Comparison of ENCODE assay signal across 8 mouse cellular contexts in genomic region chr15:83432231-83433031, GRCm38 (mm10). TPM values are rescaled to one million over a fixed set of nuclear protein-coding genes. Genes with fewer than 3 reads are reported as not detected.
DNase-seq lines count a peak whose midpoint lies in the region; ATAC-seq and TF ChIP-seq lines count a peak whose summit lies in the region.

No protein-coding gene starts in this region.

- ATAC-seq in heart, embryonic 11.5 days (replicated peaks; ENCODE audit: insufficient number of reproducible peaks, low FRiP score, low TSS enrichment) = peak; percentile 71; the same call in 1 of the 2 replicates
- no peak for ATAC-seq in forebrain, embryonic 13.5 days
- no peak for ATAC-seq in midbrain, embryonic 16.5 days

- H3K9ac ChIP-seq in MEL (ENCODE audit: control insufficient read depth, low read depth, low read length, poor library complexity, severe bottlenecking) = peak overlapping the region; percentile 74
- H3K9ac ChIP-seq in heart, embryonic 11.5 days (ENCODE audit: low read depth, low read length) = peak overlapping the region; percentile 6; the same call in 1 of the 2 replicates
- no peak overlapping the region for H3K9ac ChIP-seq in forebrain, embryonic 13.5 days
- H3K9ac ChIP-seq in midbrain, embryonic 16.5 days (ENCODE audit: low read depth, low read length) = no peak overlapping the region

- TF ChIP-seq CTCF in MEL (IDR thresholded peaks at IDR 0.05 in 2 of 3, conservative IDR thresholded peaks at IDR 0.05 in 1 of 3; ENCODE audit: control insufficient read depth in 1 of 3, insufficient read depth in 1 of 3, low read depth in 2 of 3, low read length in 3 of 3, poor library complexity in 1 of 3, severe bottlenecking in 1 of 3) = no peak
- no peak for TF ChIP-seq CTCF in bone marrow macrophage, adult 2 months (IDR thresholded peaks at IDR 0.05; ENCODE audit: low read depth, low read length)

- TF ChIP-seq POLR2A in MEL (IDR thresholded peaks at IDR 0.05; ENCODE audit: control insufficient read depth in 1 of 2, insufficient read depth in 1 of 2, low read depth in 1 of 2, low read length in 2 of 2, poor library complexity in 1 of 2) = peak; percentile 49 to 61; a peak in 2 of 4 replicates
- TF ChIP-seq POLR2A in bone marrow macrophage, adult 2 months (IDR thresholded peaks at IDR 0.05; ENCODE audit: borderline replicate concordance, low read depth, low read length) = no peak

- peaks cover 0 to 63% of the 10 kb centered on the region in 2 experiments for H3K36me3 ChIP-seq in MEL (ENCODE audit: control insufficient read depth in 1 of 2, insufficient read depth in 2 of 2, low read length in 2 of 2)
- no peaks in the 10 kb centered on the region for H3K36me3 ChIP-seq in heart, embryonic 11.5 days (ENCODE audit: control insufficient read depth, insufficient read depth, low read length)
- H3K36me3 ChIP-seq in megakaryocyte, embryonic 14.5 days (replicated peaks; ENCODE audit: low read length) = peaks cover 3% of the 10 kb centered on the region
- no peaks in the 10 kb centered on the region for H3K36me3 ChIP-seq in forebrain, embryonic 13.5 days (ENCODE audit: poor library complexity, severe bottlenecking)
- H3K36me3 ChIP-seq in midbrain, embryonic 16.5 days (ENCODE audit: control insufficient read depth, insufficient read depth, low read length) = no peaks in the 10 kb centered on the region

- DNase-seq in MEL (ENCODE audit: low read depth, low spot score) = peak; percentile 88
- peak; percentile 64 to 86 for DNase-seq in kidney, postnatal 25 days
- no peak for DNase-seq in left cerebral cortex, postnatal 10 days (ENCODE audit: extremely low spot score in 1 of 2, low spot score in 2 of 2)

- peaks cover 54% of the 10 kb centered on the region for H3K79me2 ChIP-seq in MEL (ENCODE audit: control insufficient read depth, insufficient read depth, low read length, poor library complexity)

- peaks cover 48 to 58% of the 10 kb centered on the region in 2 experiments for H3K4me1 ChIP-seq in MEL (ENCODE audit: control insufficient read depth in 1 of 2, insufficient read depth in 2 of 2, low read length in 2 of 2)
- peaks cover 84% of the 10 kb centered on the region for H3K4me1 ChIP-seq in bone marrow macrophage, adult 2 months (ENCODE audit: control insufficient read depth, insufficient read depth, low read length)
- peaks cover 60% of the 10 kb centered on the region for H3K4me1 ChIP-seq in heart, embryonic 11.5 days (ENCODE audit: control insufficient read depth, insufficient read depth, low read length)
- H3K4me1 ChIP-seq in megakaryocyte, embryonic 14.5 days = peaks cover 100% of the 10 kb centered on the region
- peaks cover 4% of the 10 kb centered on the region; the same call in 1 of the 2 replicates for H3K4me1 ChIP-seq in forebrain, embryonic 13.5 days
- H3K4me1 ChIP-seq in midbrain, embryonic 16.5 days (ENCODE audit: control insufficient read depth, insufficient read depth, low read length) = no peaks in the 10 kb centered on the region; the same call in 1 of the 2 replicates

- H3K27ac ChIP-seq in MEL (ENCODE audit: control insufficient read depth, low read depth, low read length) = peak overlapping the region; percentile 87
- H3K27ac ChIP-seq in bone marrow macrophage, adult 2 months (ENCODE audit: insufficient read depth, low read depth, low read length) = no peak overlapping the region
- peak overlapping the region; percentile 90 for H3K27ac ChIP-seq in heart, embryonic 11.5 days (ENCODE audit: low read depth, low read length)
- H3K27ac ChIP-seq in forebrain, embryonic 13.5 days = no peak overlapping the region
- no peak overlapping the region for H3K27ac ChIP-seq in midbrain, embryonic 16.5 days (ENCODE audit: low read length)

- no peak for TF ChIP-seq RAD21 in MEL (IDR thresholded peaks at IDR 0.05; ENCODE audit: low read depth, low read length)

- no peaks in the 10 kb centered on the region for H3K27me3 ChIP-seq in MEL (ENCODE audit: control insufficient read depth in 1 of 2, insufficient read depth in 2 of 2, low read length in 2 of 2)
- no peaks in the 10 kb centered on the region for H3K27me3 ChIP-seq in heart, embryonic 11.5 days (ENCODE audit: control insufficient read depth, insufficient read depth, low read length)
- H3K27me3 ChIP-seq in megakaryocyte, embryonic 14.5 days (replicated peaks) = no peaks in the 10 kb centered on the region
- no peaks in the 10 kb centered on the region for H3K27me3 ChIP-seq in forebrain, embryonic 13.5 days
- H3K27me3 ChIP-seq in midbrain, embryonic 16.5 days (ENCODE audit: control insufficient read depth, insufficient read depth, low read depth, low read length) = no peaks in the 10 kb centered on the region

- peak overlapping the region; percentile 67 to 96 for H3K4me3 ChIP-seq in MEL (ENCODE audit: control insufficient read depth in 1 of 2, insufficient read depth in 1 of 2, low read depth in 2 of 2, low read length in 2 of 2)
- peak overlapping the region; percentile 20 for H3K4me3 ChIP-seq in bone marrow macrophage, adult 2 months (ENCODE audit: insufficient read depth, low read length)
- peak overlapping the region; percentile 19; the same call in 1 of the 2 replicates for H3K4me3 ChIP-seq in heart, embryonic 11.5 days (ENCODE audit: low read depth, low read length)
- peak overlapping the region; percentile 91 for H3K4me3 ChIP-seq in megakaryocyte, embryonic 14.5 days (replicated peaks)
- H3K4me3 ChIP-seq in forebrain, embryonic 13.5 days = no peak overlapping the region
- H3K4me3 ChIP-seq in midbrain, embryonic 16.5 days (ENCODE audit: low read depth, low read length) = no peak overlapping the region

- TF ChIP-seq EP300 in MEL (IDR thresholded peaks at IDR 0.05; ENCODE audit: low read depth in 1 of 2, low read length in 2 of 2) = peak; percentile 69 to 84

- no peaks in the 10 kb centered on the region for H3K9me3 ChIP-seq in MEL (replicated peaks; ENCODE audit: insufficient read depth, low read length)
- no peaks in the 10 kb centered on the region for H3K9me3 ChIP-seq in heart, embryonic 11.5 days (replicated peaks; ENCODE audit: control insufficient read depth, low read length)
- no peaks in the 10 kb centered on the region for H3K9me3 ChIP-seq in megakaryocyte, embryonic 14.5 days
- no peaks in the 10 kb centered on the region for H3K9me3 ChIP-seq in forebrain, embryonic 13.5 days (replicated peaks)
- no peaks in the 10 kb centered on the region for H3K9me3 ChIP-seq in midbrain, embryonic 16.5 days (replicated peaks; ENCODE audit: control insufficient read depth, low read length, poor library complexity, severe bottlenecking)

- H3K4me2 ChIP-seq in heart, embryonic 11.5 days = peak overlapping the region; percentile 48
- H3K4me2 ChIP-seq in forebrain, embryonic 13.5 days = no peak overlapping the region
- no peak overlapping the region for H3K4me2 ChIP-seq in midbrain, embryonic 16.5 days (ENCODE audit: low read length)

- intact Hi-C loops in left cerebral cortex, postnatal 10 days (cut with DNase I) = no loop called here

- WGBS in heart, embryonic 11.5 days (ENCODE audit: insufficient replicate concordance) = 36% methylated on average over 15 of the region's 15 CpGs
- WGBS in forebrain, embryonic 13.5 days = 76% methylated on average over 15 of the region's 15 CpGs
- 71% methylated on average over 15 of the region's 15 CpGs for WGBS in midbrain, embryonic 16.5 days

TF ChIP-seq in MEL, 35 proteins besides CTCF, POLR2A, EP300 and RAD21 (continues in another document):
- TF ChIP-seq HCFC1 (IDR thresholded peaks at IDR 0.05; ENCODE audit: low read depth, low read length) = peak; percentile 51; the same call in 1 of the 2 replicates
- TF ChIP-seq ETS1 (IDR thresholded peaks at IDR 0.05; ENCODE audit: low read depth, low read length) = peak; percentile 99
- 0 out of 2 replicates have a peak, but pooled peaks have one; percentile 6 for TF ChIP-seq ZNF384 (IDR thresholded peaks at IDR 0.05; ENCODE audit: low read depth, low read length)
- peak; percentile 83; the same call in 1 of the 2 replicates for TF ChIP-seq BHLHE40 (IDR thresholded peaks at IDR 0.05; ENCODE audit: borderline replicate concordance, low read depth, low read length)
- 0 out of 2 replicates have a peak, but pooled peaks have one; percentile 19 for TF ChIP-seq ELF1 (IDR thresholded peaks at IDR 0.05; ENCODE audit: low read depth, low read length)
- TF ChIP-seq POLR2AphosphoS2 (IDR thresholded peaks at IDR 0.05; ENCODE audit: low read length) = peak; percentile 79; the same call in 1 of the 2 replicates
- peak; percentile 91 for TF ChIP-seq GATA1 (IDR thresholded peaks at IDR 0.05; ENCODE audit: low read depth, low read length)
- TF ChIP-seq GABPA (IDR thresholded peaks at IDR 0.05; ENCODE audit: low read depth, low read length) = no peak
- peak; percentile 31; the same call in 1 of the 2 replicates for TF ChIP-seq KAT2A (conservative IDR thresholded peaks at IDR 0.05; ENCODE audit: low read depth, low read length)
- TF ChIP-seq TBP (IDR thresholded peaks at IDR 0.05; ENCODE audit: low read depth, low read length) = peak; percentile 58; the same call in 1 of the 2 replicates
- peak; percentile 86 for TF ChIP-seq TCF12 (IDR thresholded peaks at IDR 0.05; ENCODE audit: low read depth, low read length)
- TF ChIP-seq MYC (IDR thresholded peaks at IDR 0.05; ENCODE audit: low read depth, low read length) = peak; percentile 52; the same call in 1 of the 2 replicates
- peak; percentile 88 for TF ChIP-seq MXI1 (IDR thresholded peaks at IDR 0.05; ENCODE audit: low read depth, low read length)
- TF ChIP-seq E2F4 (IDR thresholded peaks at IDR 0.05; ENCODE audit: borderline replicate concordance, low read depth, low read length) = no peak
- TF ChIP-seq ZMIZ1 (IDR thresholded peaks at IDR 0.05; ENCODE audit: low read depth, low read length) = peak; percentile 80
- peak; percentile 20; the same call in 1 of the 2 replicates for TF ChIP-seq NRF1 (IDR thresholded peaks at IDR 0.05; ENCODE audit: insufficient read depth, low read depth, low read length, poor library complexity, severe bottlenecking)
- no peak for TF ChIP-seq POLR2AphosphoS5 (IDR thresholded peaks at IDR 0.05; ENCODE audit: borderline replicate concordance, low read depth, low read length)
- TF ChIP-seq MAZ (IDR thresholded peaks at IDR 0.05; ENCODE audit: low read depth, low read length) = no peak

RNA-seq across cellular contexts. Expression of gene Pacsin2, which starts 32.0 kb away (rescaled TPM):
- 58.7 and 64.7 TPM in 2 replicates for total RNA-seq in MEL (2012; rRNA removed)
- 100 to 1,000 TPM; 103 to 425 TPM for polyA plus RNA-seq in MEL (2012; ENCODE audit: insufficient read depth in 1 of 2, insufficient read length in 2 of 2, low read depth in 1 of 2, low replicate concordance in 2 of 2, missing spikeins in 1 of 2)
- polyA plus RNA-seq in bone marrow macrophage, adult 2 months (2012; ENCODE audit: insufficient read depth, insufficient read length, missing spikeins) = 61.4 and 63.7 TPM in 2 replicates
- polyA plus RNA-seq in heart, embryonic 11.5 days (2014; fragmentation: Nextera tagmentation; extraction: Ambion mirVana) = 55.0 and 60.0 TPM in 2 replicates
- 39.9 and 82.1 TPM in 2 replicates for polyA plus RNA-seq in megakaryocyte, embryonic 14.5 days (2012; ENCODE audit: insufficient read depth, low replicate concordance)
- total RNA-seq in left cerebral cortex, postnatal 10 days (2021) = 10 to 100 TPM; 47.5 to 48.6 TPM
- 26.0 TPM in 2 replicates for polyA plus RNA-seq in forebrain, embryonic 13.5 days (2015; fragmentation: Nextera tagmentation; extraction: Ambion mirVana)
- 23.4 and 23.5 TPM in 2 replicates for polyA plus RNA-seq in midbrain, embryonic 16.5 days (2015; fragmentation: Nextera tagmentation; extraction: Ambion mirVana)

Comparison
In these comparisons a context has a peak if more than half of its experiments do, and no peak if none do; other contexts are left out.
1. DNase-seq: peak in MEL (single experiment) and kidney, postnatal 25 days (2 of 2); none in left cerebral cortex, postnatal 10 days (0 of 2).
2. H3K27ac ChIP-seq: peak in MEL (single experiment) and heart, embryonic 11.5 days (single experiment); none in bone marrow macrophage, adult 2 months (single experiment), forebrain, embryonic 13.5 days (single experiment) and midbrain, embryonic 16.5 days (single experiment).
3. H3K4me3 ChIP-seq: peak in MEL (2 of 2), bone marrow macrophage, adult 2 months (single experiment), heart, embryonic 11.5 days (single experiment) and megakaryocyte, embryonic 14.5 days (single experiment); none in forebrain, embryonic 13.5 days (single experiment) and midbrain, embryonic 16.5 days (single experiment).
4. H3K9ac ChIP-seq: peak in MEL (single experiment) and heart, embryonic 11.5 days (single experiment); none in forebrain, embryonic 13.5 days (single experiment) and midbrain, embryonic 16.5 days (single experiment).